Mouse (Mus musculus) MN1 (cell line): ENCODE data around the gene 2610021A01Rik.
"Not testable (repeated sequence)": the region's sequence is repeated elsewhere in the genome, so short reads cannot be mapped to it uniquely, and the experiment has no call there.

Experiments used
- DNase-seq: peaks from one replicate; pipeline ENCODE4 v3.0.0-alpha.2; 2016; ENCODE audit warnings: low spot score

The 2610021A01Rik gene

DNA sequence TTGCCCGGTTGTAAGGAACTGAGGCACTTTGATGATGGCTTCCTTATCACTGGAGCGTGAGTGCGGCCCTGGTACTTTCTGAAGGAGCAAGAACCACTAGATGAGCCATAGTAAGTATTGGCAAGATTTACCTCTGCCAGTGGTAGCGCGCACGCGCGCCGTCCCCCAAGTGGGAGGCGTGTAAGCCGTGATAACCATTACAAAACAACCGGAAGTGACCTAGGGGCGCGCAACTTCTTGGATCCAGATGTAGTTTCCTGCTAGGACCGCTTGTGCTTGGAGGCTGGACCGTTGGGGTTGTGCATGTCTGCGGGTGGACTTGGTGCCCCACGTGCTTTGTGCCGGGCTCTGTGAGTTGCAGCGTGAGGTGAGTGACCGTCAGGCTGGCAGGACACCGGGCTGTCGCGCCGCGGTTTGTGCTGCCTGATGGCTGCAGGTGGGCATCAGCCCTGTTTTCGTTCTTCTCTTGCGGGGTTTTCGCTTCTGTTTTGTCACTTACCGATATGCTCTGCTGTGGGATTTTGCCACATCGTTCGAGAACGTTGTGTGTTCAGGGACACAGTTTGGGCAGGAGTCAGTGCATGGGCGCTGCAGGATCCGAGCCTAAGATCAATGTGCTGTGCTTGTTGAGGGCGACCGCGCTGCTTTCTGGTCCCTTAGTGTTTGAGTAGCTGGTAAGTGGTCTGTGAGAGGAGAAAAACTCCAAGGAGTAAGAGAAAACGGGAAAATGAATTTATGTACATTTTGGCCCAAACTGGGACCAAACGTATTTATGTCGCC lies at the start of gene 2610021A01Rik:
TSS of gene 2610021A01Rik (plus strand) at position 197 of the 780 bp plus-strand sequence.
- DNase-seq, result peak; percentile 95

DNA sequence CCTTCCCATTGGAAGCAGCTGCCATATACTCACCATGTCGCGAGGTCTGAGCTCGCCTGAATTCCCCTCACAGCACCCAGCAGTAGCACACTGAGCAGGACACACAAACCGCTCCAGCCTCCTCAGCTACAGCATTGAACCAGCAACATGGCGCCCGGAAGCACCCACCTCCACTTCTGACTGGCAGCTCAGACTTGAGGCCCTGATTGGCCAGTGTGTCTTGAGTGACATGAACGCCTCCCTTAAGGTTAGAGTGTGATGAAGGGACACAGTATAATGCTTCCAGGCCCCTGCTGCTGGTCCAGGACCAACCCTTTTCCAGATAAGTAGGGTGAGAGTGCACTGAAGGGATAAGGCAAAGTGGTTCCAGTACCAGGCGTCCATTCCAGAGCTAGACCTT lies 38.3 kb upstream of the 2610021A01Rik start:
- peak; percentile 82 for DNase-seq

DNA sequence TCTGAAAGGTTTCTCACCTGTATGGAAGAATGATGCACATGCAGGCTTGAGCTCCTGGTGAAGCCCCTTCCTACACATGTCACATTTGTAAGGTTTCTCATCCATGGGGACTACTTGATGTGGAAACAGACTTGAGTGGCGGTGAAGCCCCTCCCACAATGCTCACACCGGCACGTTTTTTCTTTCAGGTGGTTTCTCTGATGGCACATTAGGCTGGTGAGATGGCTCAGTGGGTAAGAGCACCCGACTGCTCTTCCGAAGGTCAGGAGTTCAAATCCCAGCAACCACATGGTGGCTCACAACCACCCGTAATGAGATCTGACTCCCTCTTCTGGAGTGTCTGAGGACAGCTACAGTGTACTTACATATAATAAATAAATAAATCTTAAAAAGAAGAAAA lies 25.5 kb upstream of the 2610021A01Rik start, which contains the start of gene Gm6871:
TSS of gene Gm6871 (minus strand) at position 101 of the 400 bp plus-strand sequence.
- DNase-seq, result not testable (repeated sequence)

DNA sequence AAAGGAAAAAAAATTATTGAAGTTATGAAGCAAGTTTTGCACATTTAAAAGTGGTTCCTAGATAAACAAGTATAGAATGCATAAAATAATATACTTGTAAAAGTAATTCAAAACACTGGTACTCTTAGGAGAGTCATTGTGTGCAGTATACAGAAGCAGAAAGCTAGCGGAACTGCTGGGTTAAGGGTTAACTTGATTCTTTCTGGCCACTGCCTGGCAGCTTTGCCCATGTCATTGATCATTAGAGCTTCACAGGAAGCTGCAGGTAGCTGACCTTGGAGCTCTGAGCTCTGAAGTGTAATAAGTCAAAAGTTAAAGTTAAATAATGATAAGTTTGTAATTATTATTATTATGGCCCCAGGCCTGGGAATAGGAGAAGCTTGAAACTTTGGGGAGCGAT lies 21.1 kb upstream of the 2610021A01Rik start:
- DNase-seq, result no peak

DNA sequence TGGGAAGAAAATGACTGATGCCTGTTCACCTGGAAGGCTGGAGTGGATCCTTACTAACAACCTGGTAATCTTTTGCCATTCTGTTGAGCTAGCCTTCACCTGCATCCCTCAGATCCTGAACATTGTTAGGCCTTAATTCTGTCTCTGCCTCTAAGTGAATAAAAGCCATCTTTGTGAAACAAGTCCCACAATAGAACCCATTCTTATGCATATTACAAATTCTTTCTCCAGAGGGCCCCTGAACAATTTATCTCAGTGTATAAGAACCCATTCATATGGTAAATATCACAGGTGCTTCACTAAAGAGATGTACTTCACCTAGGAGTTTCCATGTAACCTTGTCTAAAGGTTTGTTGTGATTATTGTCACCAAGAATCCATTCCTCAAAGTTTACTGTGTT lies 17.0 kb upstream of the 2610021A01Rik start:
- DNase-seq, result no peak

DNA sequence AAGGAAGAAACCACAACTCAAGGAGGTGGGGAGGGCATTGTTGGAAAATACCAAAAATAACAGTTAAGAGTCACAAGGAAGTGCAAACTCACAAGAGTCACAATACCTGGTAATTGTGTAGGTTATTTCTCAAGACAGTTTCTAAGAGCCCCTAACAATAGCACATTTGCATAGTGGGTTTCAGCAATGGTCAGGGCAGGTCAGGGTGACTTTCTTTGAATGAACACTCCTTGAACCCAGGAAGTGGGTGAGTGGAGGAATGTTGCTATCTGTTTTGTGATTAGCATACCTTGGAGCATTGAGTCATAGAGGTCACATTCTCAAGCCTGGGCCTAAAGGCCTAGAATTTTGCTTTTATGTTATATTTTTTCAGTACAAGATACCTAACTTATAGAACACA lies 11.2 kb upstream of the 2610021A01Rik start:
- not testable (repeated sequence) for DNase-seq

DNA sequence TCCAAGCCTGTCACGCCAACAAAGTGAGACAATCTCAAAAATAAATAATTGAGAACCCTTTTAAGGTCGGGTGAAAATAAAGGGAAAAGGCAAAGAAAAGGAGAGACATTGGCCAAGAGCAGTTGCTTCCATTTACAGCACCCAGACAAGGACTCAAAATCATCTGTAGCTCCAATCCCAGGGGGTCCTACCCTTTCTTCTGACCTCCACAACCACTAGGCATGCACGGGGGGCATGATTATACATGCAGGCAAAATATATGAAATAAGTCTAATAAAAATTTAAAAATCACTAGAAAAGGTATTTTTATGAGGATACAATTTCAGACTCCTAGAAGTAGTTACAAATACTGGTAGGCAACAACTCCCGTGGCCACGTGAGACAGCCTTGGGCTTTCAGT lies 415 bp upstream of the 2610021A01Rik start:
- DNase-seq, result no peak

DNA sequence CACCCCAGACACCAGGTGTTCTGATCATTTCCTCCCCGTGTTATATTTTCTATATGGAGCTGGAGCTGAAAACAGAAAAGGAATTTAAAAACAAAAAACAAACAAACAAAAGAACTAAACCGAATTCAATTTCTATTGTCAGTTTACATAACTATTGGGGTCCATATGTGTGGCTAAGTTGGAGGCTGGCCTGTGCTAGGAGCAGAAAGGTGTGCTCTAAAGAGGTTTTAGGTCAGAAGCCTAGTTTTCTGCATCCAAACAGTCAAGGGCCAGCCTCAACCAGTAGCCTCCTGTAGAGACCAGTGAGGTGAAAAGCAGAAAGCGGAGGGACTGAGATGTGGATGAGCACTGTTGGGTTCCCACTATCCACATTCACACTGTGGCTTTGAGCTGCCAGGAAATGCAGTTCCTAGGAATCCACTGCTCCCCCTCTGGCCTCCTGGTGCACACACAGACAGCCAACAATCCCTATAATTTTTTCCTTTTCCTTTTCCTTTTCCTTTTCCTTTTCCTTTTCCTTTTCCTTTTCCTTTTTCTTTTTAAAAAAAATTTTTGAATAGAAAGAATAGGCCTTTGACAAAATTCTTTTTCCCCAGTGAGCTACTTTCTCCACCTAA lies 1.0 kb downstream of the 2610021A01Rik start:
- DNase-seq, result peak; percentile 40

DNA sequence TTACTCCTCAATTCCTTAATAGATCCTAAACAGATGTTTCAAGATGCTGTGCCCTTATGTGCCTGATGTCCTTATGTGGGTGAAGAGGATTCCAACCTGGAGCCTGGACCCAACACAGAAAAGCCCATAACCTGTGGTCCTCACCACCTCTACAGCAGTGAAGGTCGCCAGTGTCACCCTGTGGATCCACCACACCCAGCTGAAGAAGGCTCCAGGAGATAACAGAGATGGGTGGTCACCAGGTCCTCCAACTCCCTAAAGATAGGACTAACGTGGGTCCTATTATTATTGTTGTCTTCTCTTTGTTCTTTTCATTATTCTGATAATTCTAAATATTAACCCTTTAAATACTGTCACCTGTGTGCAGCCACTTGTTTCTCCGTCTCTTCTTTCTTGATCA lies 12.6 kb downstream of the 2610021A01Rik start:
- DNase-seq, result no peak

DNA sequence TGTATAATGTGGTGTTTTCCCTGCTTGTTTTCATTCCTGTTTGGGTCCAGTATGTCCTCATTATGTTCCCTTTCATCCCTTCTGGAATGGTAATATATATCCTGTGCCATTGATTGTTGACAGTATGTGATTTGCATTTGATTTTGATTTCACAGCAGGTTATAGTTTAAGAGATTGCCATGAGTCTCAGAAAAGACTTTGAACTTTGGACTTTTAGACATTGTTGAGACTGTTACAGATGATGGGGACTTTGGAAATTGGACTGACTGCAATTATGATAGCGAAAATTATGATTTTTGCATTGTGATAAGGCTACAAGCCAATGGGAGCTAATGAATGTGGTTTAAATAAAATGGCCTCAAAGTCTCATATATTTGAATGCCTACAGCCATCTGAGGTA lies 17.2 kb downstream of the 2610021A01Rik start:
- DNase-seq, result not testable (repeated sequence)

DNA sequence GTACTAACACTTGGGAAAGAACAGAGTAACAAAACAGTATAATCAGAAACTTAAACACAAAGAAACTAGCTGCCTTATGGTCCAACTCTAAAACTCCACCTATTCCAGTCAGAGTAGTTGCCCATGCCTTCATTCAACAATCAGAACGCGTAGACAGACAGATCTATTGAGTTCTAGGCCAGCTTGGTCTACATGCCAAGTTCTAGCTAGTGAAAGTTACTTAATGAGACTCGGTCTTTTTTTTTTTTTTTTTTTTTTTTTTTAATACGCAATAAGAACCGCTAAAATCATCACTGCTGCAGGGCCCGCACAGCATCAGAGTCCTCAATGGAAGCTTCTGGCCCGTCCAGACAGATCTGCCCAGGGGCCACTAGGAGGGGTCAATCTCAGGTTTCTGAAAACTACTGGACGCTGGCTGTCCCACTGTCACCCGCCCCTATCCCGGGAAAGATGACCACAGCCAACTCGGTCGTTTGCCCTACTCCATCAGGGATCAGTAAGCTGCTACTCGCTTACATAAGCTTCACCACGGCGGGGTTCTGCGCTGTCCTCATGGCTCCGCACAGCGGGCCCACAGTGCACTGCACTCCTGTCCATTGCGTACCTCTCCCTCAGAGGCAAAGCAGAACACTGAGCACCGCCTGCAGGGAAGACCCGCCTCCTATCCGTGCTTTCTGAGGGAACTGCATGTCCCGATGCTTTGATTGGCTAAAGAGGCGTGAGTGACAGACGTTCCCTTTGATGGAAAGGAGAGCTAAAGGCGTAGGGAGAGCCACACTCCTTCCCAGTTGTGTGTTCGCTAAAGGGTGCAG lies 33.6 kb downstream of the 2610021A01Rik start, which contains the start of gene Zfp788:
TSS of gene Zfp788 (plus strand) at position 795 of the 812 bp plus-strand sequence.
- peak; percentile 96 for DNase-seq

DNA sequence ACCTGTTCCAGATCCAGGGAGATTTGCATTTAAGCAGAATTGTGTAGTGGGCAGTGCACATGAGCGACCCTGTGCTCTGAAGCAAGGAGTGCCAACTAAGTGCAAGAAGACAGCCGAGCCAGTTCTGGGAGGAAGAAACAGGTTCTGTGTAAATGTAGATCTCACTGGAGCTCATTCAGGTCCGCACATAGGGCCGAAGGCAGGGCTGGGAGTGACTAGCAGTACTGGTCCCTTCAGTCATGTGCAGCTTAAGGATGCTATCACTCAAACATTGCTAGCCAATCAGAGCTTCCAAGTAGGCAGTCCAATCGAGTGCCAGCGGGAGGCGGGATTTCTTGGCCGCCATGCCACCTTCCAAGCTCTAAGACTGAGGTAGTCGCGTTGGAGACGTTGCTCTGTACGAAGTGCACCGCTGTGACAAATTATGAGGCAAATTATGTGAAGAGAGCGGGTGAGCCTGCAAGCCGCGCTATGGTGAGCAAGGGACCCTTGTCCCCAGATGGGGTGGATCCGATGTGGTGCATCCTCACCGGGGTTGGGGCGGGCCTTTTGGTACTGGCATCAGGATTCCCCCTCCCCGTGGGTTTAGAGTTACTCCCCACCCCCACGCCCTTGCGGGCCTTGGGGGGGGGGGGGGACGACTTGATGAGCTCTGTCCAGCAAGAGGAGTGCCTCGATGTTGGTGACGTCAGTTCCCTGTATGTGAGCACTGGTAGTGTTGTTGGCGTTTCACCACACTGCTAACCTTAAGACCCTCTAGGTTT lies 34.4 kb downstream of the 2610021A01Rik start:
- DNase-seq, result peak; percentile 95

DNA sequence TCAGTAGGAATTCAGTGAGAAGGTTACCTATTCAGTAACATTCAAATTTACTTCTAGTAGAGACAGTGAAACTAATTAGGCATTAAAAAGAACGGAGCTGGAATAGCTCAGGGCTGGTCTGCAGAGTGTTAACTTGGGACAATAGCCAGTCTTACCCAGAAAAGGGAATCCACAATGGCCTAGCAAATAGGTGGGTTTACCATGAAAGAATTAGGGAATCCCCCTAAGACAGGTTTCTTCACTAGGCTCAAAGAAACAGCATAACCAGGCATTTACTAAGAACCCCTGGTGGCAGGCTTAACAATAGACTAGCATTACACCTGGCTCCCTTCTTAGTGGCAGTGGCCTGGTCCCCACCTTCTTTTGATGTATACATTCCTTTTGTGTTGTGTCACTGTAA lies 75.3 kb downstream of the 2610021A01Rik start:
- not testable (repeated sequence) for DNase-seq
